Mouse (Mus musculus) midbrain, postnatal 0 days (tissue): Measurements from ENCODE around the gene Slc25a47. TPM values are rescaled to one million over a fixed set of nuclear protein-coding genes. Genes with fewer than 3 reads are reported as not detected.

Source experiments
- ATAC-seq: fragments of 200-750 bp; cut with Nextera tagmentation; 2 replicates; pipeline ENCODE4 v1.8.0; 2017; ENCODE audit warnings: moderate number of reproducible peaks, mild to moderate bottlenecking, moderate TSS enrichment, moderate library complexity; ENCODE audit not compliant: low FRiP score
- DNase-seq: peaks from one replicate; pipeline ENCODE4 v3.0.0-alpha.2; 2015; ENCODE audit warnings: low spot score
- H3K27ac ChIP-seq: fragments of 300-500 bp; sonication (generic); 2 replicates; pipeline ENCODE4 v1.5.1; 2014; ENCODE audit warnings: low read depth, mild to moderate bottlenecking, low read length, mixed read lengths
- H3K27me3 ChIP-seq: fragments of 300-500 bp; sonication (generic); 2 replicates; pipeline ENCODE4 v1.6.1; 2014; ENCODE audit warnings: low read length, control low read depth, mixed read lengths; ENCODE audit not compliant: insufficient read depth
- H3K36me3 ChIP-seq: fragments of 300-500 bp; sonication (generic); 2 replicates; pipeline ENCODE4 v1.6.1; 2014; ENCODE audit warnings: low read length, control low read depth, mixed read lengths; ENCODE audit not compliant: insufficient read depth
- H3K4me1 ChIP-seq: fragments of 300-500 bp; sonication (generic); 2 replicates; pipeline ENCODE4 v1.6.1; 2014; ENCODE audit warnings: mild to moderate bottlenecking, control low read depth, antibody characterized with exemption, low read length, mixed read lengths; ENCODE audit not compliant: insufficient read depth
- H3K4me2 ChIP-seq: fragments of 300-500 bp; sonication (generic); 2 replicates; pipeline ENCODE4 v1.6.1; 2014; ENCODE audit warnings: low read depth, mild to moderate bottlenecking, low read length, mixed read lengths; ENCODE audit not compliant: poor library complexity, severe bottlenecking
- H3K4me3 ChIP-seq: fragments of 300-500 bp; sonication (generic); 2 replicates; pipeline ENCODE4 v1.5.1; 2014; ENCODE audit warnings: low read depth, mild to moderate bottlenecking, low read length, moderate library complexity
- H3K9ac ChIP-seq: fragments of 300-500 bp; sonication (generic); replicated peaks from 2 replicates; pipeline ENCODE4 v1.6.1; 2014; ENCODE audit warnings: mild to moderate bottlenecking, low read length, moderate library complexity, mixed read lengths; ENCODE audit not compliant: poor library complexity, severe bottlenecking
- H3K9me3 ChIP-seq: fragments of 300-500 bp; sonication (generic); 2 replicates; pipeline ENCODE4 v1.6.1; 2016; ENCODE audit warnings: low read length, control low read depth
- CTCF ChIP-seq: IDR thresholded peaks from 2 replicates; pipeline ENCODE4 v1.5.1; 2016; ENCODE audit warnings: antibody characterized with exemption, mild to moderate bottlenecking
- WGBS: fragments of 180-500 bp; shearing (Covaris S2); extraction: QIAGEN DNeasy Blood & Tissue Kit; methylation state at CpG from one replicate; pipeline ENCODE4 v1.1.7; 2014; 5-methylcytosine and 5-hydroxymethylcytosine counted together
- polyA plus RNA-seq: library from polyadenylated mRNA; unstranded; fragments of >200 nt; fragmentation: Nextera tagmentation; extraction: Ambion mirVana; gene quantifications from 2 replicates; pipeline ENCODE4 v1.2.1, GENCODE M21; 2015
- total RNA-seq: library from RNA; depleted of rRNA; stranded (reverse); fragments of >200 nt; gene quantifications from 2 replicates; pipeline ENCODE4 v1.2.3, GENCODE M21; 2014

The Slc25a47 gene
- total and polyA plus RNA-seq, 2 experiments from 2014 or later = 5.9 to 13.2 TPM

GRCm38 (mm10) chr12:108794078-108794711 is 41.7 kb upstream of the Slc25a47 start:
- peak overlapping the region; percentile 99 for H3K27ac ChIP-seq
- DNase-seq (peak; percentile 87), ATAC-seq (peak; percentile 59)
- peak overlapping the region; percentile 62 for H3K4me2 ChIP-seq
- H3K9me3 ChIP-seq = no peaks in the 10 kb centered on the region
- H3K36me3 ChIP-seq = no peaks in the 10 kb centered on the region
- peak overlapping the region; percentile 89 for H3K9ac ChIP-seq
- TF ChIP-seq CTCF = no peak
- H3K27me3 ChIP-seq = no peaks in the 10 kb centered on the region
- H3K4me1 ChIP-seq = peaks cover 12% of the 10 kb centered on the region
- H3K4me3 ChIP-seq = peak overlapping the region; percentile 99
- under 1% methylated on average over 44 of the region's 94 CpGs for WGBS

DNA sequence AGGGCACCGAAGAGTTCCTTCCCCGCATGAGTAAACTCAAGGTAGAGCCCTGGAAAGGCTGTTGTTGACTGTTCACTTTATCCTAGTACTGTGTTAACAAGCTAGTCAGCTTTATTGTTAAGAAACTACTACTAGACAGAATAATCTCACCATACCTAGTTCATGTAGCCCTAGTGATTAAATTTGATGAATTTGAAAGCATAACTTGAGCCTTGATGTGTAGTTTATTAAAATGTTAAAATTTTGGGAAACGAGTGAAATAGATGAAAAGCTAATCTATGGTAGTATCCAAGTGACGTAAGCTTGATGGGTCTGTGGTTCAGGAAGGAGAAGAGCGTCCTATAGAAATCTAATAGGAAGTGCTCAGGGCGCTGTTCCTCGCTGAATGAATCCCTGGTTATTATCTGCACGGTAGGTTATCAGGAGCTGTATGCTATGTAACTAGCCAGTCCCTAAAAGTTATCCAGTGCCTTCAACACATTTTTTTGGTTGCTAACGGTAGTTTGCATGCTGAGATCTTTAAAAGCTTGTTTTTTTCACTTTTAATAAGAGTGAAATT is 40.8 kb upstream of the Slc25a47 start:
- Histone ChIP-seq H3K9ac (peak overlapping the region; percentile 89), H3K4me3 (peak overlapping the region; percentile 99), H3K9me3 (no peaks in the 10 kb centered on the region), H3K36me3 (no peaks in the 10 kb centered on the region), H3K4me1 (peaks cover 12% of the 10 kb centered on the region), H3K4me2 (peak overlapping the region; percentile 62), H3K27ac (peak overlapping the region; percentile 99; the same call in 1 of the 2 replicates), H3K27me3 (no peaks in the 10 kb centered on the region)
- WGBS = 13% methylated on average over 9 of the region's 9 CpGs
- no peak for TF ChIP-seq CTCF
- DNase-seq (peak; percentile 10), ATAC-seq (no peak)

DNA sequence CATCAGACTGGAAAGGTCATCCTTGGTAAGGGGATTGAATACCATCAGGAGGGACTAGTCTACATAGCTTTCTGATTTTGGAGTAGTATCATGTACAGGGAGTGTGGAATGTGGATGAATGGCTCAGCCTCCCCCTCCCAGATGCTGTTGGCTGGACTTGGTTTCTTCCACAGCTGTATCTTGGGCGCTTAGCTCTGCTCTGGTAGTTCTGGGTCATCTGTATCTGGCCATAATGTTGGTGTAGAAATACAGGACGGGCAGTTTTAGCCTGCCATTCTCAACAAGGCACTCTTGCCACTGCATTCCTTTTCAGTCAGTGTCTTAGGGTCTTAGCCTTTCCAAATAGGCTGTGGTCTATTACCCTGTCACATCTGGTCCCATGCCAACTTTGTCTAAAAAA is 34.2 kb upstream of the Slc25a47 start:
- no peaks in the 10 kb centered on the region for H3K27me3 ChIP-seq
- H3K27ac ChIP-seq = no peak overlapping the region
- 0 out of 2 replicates have a peak, but pooled peaks cover under 1% of the 10 kb centered on the region for H3K36me3 ChIP-seq
- WGBS = 88% methylated on average over 2 of the region's 2 CpGs
- H3K4me3 ChIP-seq = no peak overlapping the region
- no peaks in the 10 kb centered on the region for H3K9me3 ChIP-seq
- DNase-seq = no peak
- no peaks in the 10 kb centered on the region for H3K4me1 ChIP-seq
- no peak for TF ChIP-seq CTCF
- H3K9ac ChIP-seq = no peak overlapping the region
- no peak for ATAC-seq
- H3K4me2 ChIP-seq = no peak overlapping the region

- Histone ChIP-seq H3K4me2 (no peak overlapping the region), H3K27ac (no peak overlapping the region), H3K9me3 (no peaks in the 10 kb centered on the region), H3K4me1 (no peaks in the 10 kb centered on the region), H3K27me3 (no peaks in the 10 kb centered on the region), H3K36me3 (0 out of 2 replicates have a peak, but pooled peaks cover 3% of the 10 kb centered on the region), H3K4me3 (no peak overlapping the region), H3K9ac (no peak overlapping the region)
- no peak for TF ChIP-seq CTCF
- no peak for ATAC-seq
- 86% methylated on average over 2 of the region's 2 CpGs for WGBS
- no peak for DNase-seq
Observed at GRCm38 (mm10) chr12:108804388-108804787, 31.5 kb upstream of the Slc25a47 start.

- ATAC-seq (no peak), DNase-seq (no peak)
- H3K4me1 ChIP-seq = 0 out of 2 replicates have a peak, but pooled peaks cover 3% of the 10 kb centered on the region
- no peak overlapping the region for H3K4me2 ChIP-seq
- H3K36me3 ChIP-seq = 0 out of 2 replicates have a peak, but pooled peaks cover 3% of the 10 kb centered on the region
- no peaks in the 10 kb centered on the region for H3K9me3 ChIP-seq
- H3K9ac ChIP-seq = no peak overlapping the region
- H3K4me3 ChIP-seq = no peak overlapping the region
- no peak for TF ChIP-seq CTCF
- 79% methylated on average over 2 of the region's 2 CpGs for WGBS
- H3K27me3 ChIP-seq = no peaks in the 10 kb centered on the region
- 0 out of 2 replicates have a peak overlapping the region, but pooled peaks have one; percentile 7 for H3K27ac ChIP-seq
Observed at GRCm38 (mm10) chr12:108808465-108808864, 27.4 kb upstream of the Slc25a47 start.

DNA sequence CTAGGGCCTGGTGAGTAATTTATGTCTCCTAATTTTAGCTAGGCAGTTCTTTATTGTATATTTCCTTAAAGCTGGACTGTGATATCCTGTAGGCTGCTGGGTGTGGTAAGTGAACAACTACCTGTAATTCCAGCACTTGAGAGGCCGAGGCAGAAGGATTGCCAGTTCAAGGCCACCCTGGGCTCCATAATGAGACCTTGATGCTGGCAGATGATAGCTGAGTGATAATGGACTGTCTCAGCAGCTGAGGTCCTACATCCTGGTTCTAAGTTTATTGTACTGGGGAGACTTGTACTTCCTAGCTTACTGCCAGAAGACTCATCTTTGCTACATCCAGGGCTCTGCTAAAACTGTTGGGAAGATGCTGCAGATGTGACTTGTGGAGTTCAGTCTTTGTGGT is 26.1 kb upstream of the Slc25a47 start:
- no peak for ATAC-seq

More for the DNA sequence above, 26.1 kb upstream of the Slc25a47 start:
- H3K27me3 ChIP-seq = no peaks in the 10 kb centered on the region
- H3K9me3 ChIP-seq = no peaks in the 10 kb centered on the region
- no peak for DNase-seq
- H3K4me1 ChIP-seq = 0 out of 2 replicates have a peak, but pooled peaks cover 3% of the 10 kb centered on the region
- no peak overlapping the region for H3K27ac ChIP-seq
- H3K4me2 ChIP-seq = no peak overlapping the region
- 96% methylated on average over 1 of the region's 1 CpGs for WGBS
- TF ChIP-seq CTCF = no peak
- peaks cover 9% of the 10 kb centered on the region; the same call in 1 of the 2 replicates for H3K36me3 ChIP-seq
- H3K4me3 ChIP-seq = no peak overlapping the region
- no peak overlapping the region for H3K9ac ChIP-seq
